Mouse (Mus musculus) heart, postnatal 10 days (tissue): ENCODE data around the gene Pdlim1. TPM values are rescaled to one million over a fixed set of nuclear protein-coding genes. Genes with fewer than 3 reads are reported as not detected.

Experiments used
- DNase-seq, 2 experiments: peaks; one replicate each; pipeline ENCODE4 v3.0.0; 2021
- intact Hi-C: fragments of 180-260 bp; cut with DNase I; formaldehyde crosslinking; loops from one replicate; pipeline ENCODE4 v1.15.1; 2025
- total RNA-seq, 2 experiments: library from RNA; stranded (reverse); gene quantifications; 2 replicates each; pipeline ENCODE4 v1.2.3; 2021

The Pdlim1 gene
- total RNA-seq, 2 experiments from 2014 or later: 235 to 249 TPM

DNA sequence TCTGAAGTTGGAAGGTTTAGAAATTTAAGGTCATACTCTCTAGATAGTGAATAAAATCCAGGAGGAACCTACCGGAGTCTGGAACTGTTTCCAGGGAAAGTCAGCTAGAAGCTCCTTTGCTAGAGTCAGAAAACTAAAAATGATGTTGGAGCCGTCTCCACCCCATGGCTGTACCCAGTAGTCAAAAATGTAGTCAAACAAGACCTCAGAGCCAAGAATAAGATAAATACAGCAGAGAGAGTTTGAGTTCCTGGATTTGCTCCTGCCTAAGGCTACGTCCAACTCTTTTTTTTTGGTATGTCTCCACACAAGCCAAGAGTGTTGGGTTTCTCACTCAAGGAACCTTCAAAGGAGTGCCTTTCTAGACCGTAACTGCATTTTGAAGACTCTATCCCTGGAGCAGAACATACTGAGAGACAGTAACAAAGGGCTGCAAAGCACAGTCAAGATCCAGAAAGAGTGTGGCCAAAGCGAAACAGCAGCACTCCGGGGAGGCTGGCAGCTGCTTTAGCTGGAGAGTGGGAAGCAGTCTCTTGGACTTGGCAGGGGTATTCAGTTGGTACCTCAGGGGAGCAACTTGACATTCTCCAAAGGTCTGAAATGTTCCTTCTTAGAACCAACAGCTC is 18.6 kb upstream of the Pdlim1 start:
- no peak for DNase-seq
- intact Hi-C loops: no loop called here

DNA sequence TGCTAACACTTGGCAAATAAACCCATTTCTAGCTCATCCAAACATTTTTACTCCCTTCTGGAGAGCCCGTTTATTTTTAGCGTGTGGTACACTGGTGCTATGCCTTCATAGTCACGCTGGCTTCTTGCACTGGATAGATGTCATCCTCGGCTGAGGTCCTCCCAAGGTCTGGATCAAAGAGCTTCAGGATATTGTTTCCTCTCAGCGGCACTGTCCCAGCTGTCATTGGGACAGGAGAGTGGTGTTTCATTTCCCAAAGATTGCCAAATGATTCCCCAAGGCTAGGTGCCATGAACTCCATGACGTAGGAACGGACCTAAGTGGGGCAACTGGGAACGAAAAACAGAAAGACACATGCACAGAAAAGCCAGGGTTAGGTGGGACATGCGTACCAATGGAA is 16.8 kb upstream of the Pdlim1 start:
- no peak for DNase-seq
- intact Hi-C loops: no loop called here

DNA sequence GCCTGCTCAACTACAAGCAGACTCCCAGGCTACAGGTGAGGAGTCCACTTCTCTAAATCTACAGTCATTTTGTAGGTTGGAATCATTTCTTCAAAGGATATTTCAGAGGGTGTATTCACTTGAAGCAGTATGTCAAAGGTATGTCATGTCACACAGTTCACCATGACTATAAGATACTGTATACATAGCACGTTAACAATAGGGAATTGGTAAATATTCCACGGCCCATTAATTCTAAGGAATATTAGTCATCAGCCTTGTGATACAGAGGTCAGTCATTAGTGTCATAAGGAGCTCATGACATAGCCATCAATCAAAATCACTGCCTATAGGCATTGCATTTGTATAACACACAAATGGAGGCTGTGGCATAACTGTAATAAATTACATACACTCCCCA is 13.1 kb upstream of the Pdlim1 start:
- no peak for DNase-seq
- intact Hi-C loops: no loop called here

DNA sequence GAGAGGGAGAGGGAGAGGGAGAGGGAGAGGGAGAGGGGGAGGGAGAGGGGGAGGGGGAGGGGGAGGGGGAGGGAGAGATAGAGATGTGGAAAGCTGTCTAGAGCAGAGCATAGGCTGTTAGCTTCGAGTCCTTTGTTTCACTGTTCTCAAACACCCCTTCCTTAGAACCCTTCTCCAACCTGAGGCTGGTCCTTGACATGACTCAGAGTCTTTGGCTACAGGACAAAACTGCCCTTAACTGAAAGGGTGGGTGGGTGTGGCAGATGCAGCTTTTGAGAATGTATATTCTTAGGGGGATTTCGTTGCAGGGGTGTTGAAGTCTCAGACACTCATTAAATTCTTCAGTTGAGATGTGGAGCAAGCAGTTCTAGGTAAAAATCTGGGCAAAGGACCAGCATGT is 11.8 kb upstream of the Pdlim1 start:
- no peak for DNase-seq

DNA sequence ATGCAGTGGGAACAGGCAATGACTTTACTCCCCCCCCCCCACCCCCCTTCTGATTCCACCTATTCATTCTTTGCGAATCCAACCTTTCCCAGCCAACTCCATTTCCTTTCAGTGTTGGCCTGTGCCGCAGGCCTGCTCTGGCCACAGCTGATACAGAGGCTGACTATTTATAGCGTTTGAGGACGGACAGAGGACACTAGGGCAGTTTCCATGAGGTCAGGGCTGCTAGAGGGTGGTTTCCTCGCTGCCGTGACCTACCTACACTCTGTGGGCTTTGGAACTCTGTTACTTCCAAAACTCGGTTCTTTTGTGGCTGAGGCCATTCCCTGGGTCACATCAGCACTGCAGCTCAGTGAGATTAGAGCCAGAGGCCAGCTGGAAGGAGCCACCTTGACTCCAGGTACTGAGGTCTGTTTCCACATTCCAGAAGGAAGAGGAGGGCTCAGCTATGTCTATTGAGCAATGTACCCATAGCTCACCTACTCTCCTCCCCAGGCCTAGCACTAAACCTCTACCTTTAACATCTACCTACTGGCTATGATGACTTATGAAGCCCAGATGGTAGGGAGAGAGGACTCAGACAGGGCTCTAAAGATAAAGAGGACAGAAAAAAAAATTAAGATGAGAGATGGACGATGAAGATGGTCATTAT is 6.9 kb upstream of the Pdlim1 start:
- peak; percentile 70 to 78 for DNase-seq
- intact Hi-C loops: no loop called here

More for the DNA sequence above, 11.8 kb upstream of the Pdlim1 start:
- intact Hi-C loops: no loop called here

DNA sequence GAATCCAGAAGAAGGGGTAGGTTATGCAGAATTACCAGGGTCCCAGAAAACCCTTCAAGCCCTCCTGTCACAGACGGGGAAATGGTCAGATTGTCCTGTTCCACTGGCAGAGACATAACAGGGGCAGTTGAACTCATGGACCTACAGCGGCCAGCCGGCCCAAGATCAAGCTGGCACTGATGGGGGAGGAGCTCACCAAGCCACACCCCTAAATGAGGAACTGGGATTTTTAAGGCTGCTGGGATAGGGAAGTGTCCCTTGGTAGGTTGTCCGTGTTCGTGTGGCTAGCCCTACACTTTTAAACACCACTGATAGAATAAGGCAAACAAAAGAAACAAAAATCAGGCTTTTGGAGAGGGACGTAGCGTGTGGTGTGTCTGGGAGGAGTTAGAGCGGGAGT is 5.9 kb upstream of the Pdlim1 start:
- no peak for DNase-seq
- intact Hi-C loops: no loop called here

DNA sequence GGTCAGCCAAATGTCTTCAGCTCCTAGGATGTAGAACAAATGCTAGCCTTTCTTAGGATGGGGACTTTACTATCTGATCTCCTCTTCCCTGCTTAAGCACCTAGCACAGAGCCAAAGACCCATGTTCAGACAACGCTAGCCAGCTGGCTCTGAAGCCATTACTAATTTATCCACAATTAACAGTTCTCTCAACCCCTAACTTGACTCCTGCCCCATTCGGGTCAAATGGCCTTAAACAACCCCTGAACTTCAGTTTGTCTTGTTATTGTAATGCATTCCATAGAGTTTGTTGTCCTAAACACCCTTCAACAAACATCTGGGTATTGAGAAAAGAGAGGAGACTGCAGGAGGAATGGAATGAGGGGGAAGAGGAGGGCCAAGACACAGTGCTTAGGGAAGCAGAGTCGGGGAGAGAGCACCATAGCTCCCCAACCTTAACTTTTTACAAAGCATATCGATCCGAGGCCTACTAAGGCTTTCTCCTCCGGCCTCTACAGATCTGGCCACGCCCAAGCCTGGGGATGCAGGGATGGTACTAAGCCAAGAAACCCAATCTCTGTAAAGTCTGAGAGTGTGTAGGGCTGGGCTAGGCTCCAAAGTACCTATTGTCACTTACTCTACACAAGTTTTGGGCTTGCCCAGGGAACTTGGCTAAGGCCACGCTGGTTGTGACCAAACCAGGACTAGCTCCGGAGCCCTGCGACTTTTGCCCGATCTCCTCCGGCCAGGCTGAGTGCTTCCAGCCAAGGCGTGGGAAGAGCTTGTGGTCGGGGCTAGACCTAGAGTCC is 4.0 kb upstream of the Pdlim1 start:
- intact Hi-C loops: no loop called here
- no peak for DNase-seq

DNA sequence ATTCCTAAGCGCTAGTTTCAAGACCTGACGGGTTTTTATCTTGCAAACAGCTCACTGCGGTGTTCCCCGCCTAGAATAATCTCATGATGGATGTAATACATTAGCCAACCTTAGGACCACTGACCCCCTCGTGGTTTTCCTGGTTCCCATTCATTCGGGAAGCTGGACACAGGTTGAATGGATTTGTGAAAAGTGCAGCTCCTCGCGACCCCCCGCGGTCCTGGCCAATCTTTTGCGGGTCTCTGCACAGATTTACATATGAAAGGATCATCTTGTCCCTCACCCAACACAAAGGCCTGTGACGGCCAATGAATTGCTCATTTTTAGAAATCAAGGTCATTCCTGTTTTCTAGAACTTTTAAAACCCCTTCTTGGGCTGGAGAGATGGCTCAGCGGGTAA is 1.0 kb upstream of the Pdlim1 start:
- intact Hi-C loops: no loop called here

DNA sequence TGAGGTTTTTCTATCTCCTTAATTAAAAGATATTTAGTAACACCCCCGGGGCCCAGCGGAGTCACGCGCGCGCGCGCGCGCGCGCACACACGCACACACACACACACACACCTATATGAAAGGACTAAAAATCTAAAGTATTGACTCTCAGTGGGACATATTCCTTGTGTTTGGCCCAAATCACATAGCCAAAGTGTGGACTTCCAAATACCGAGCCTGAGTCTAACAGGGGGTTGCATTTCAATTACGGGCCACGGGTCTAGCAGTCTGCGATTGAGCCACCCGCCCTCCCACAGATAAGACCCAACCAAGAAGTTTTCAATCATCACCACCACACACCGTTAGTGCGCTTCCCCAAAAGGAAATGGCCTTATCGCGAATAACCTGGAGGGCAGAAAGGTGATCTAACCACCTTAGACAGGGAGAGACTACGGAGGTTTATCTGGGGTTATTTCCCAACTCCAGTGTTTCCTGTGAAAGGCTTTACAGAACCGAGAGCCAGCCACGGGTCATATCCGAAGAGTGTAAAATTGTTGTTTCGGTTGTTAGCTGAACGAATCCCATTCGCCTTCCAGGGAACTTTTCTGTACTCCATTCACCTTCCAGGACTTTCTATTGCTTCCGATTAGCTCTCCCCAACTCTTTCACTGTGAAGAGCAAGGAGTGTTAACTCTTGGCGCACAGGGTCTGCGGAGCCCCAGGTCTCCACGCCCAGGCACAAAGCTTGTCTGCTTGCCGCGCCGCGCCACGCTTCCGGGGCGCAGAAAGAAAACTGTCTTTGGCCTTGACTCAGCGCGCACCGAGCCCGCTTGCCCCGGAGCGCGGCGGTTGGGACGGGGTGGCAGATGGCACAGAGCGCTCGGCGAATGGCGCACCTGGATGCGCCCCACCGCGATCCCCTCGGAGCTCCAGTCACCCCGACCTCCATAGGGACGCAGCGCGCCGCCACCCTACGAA is 1.0 kb downstream of the Pdlim1 start:
- intact Hi-C loops: loop anchor here (2.0 kb wide), 1 partner anchor 16 kb away; no protein-coding TSS in a partner anchor
- DNase-seq: peak; percentile 62 to 64

More for the DNA sequence above, 1.0 kb upstream of the Pdlim1 start:
- DNase-seq: no peak

DNA sequence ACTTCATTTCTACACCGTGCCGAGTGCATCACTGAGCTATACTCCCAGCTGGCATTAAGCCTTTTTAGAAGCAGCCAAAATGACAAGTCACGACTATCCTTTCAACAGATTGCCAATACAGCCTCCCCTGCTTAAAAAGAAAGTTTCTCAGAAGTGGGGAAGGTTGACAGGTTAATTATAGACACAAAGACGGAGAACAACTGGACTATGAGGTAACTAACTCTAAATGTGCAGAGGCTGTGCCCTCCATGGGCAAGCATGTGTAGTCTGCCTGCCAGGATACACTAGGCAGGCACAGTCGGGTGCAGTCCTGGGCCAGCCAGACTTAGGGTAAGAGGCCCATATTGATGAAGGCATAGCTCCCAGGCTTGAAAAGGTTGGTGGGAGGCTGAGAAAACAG is 2.1 kb downstream of the Pdlim1 start:
- peak; percentile 47 to 56 for DNase-seq
- intact Hi-C loops: no loop called here

DNA sequence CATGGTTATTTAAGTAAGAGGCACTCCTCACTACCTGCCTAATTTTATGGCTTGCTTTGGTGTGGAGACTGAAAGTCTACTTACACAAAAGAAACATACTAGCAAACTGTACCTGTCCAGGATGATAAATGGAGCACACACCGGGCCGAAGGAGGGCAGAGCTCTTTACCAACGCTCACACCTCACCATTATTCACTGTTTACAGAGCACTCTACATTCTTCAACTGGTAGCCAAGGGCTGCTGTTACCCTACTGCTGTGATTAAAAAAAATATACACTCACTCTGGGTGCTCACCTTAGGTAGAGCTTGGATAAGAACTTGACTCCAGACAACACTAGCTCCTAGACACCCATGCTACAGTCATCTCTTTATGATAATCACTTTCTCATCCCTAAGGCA is 3.1 kb downstream of the Pdlim1 start:
- intact Hi-C loops: no loop called here
- no peak for DNase-seq

DNA sequence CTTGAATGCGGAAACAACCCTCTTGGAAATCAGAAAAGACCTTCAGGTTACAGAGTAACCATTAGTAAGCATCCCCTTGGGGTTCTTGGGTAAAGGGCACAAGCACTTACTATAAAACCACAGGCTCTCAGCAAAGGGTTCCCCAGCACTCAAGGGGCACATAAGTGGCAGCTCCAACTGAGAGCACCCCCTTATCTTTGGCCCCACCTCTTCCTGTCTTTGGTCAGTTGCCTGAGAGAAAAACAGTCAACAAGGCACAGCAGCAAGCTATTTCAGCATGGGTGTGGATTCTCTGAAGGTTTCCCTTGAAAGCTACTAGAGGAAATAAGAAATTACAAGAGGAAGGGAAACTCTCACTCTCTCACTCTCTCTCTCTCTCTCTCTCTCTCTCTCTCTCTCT is 4.3 kb downstream of the Pdlim1 start:
- DNase-seq: peak in 1 of 2 experiments; percentile 34
- intact Hi-C loops: no loop called here

DNA sequence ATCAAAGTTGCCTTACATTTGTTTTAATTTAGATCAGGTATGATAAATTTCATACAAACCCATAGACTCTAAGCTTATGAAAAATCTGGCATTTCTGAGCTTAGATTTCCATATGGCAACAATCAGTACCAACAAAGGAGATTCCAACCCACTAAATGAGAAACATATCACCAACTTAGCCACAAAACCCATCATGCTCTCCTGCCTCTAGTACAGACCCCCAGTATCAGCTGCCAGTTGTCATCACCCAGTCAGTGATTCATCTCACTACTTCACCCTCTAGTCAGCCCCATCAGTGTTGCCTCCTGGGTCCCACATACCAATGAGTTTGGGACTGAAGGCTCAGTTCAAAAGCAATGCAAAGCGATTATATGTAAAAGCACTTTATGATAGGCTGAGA is 12.2 kb downstream of the Pdlim1 start:
- intact Hi-C loops: loop anchor here (2.0 kb wide), 1 partner anchor 21 kb away; no protein-coding TSS in a partner anchor
- DNase-seq: no peak

DNA sequence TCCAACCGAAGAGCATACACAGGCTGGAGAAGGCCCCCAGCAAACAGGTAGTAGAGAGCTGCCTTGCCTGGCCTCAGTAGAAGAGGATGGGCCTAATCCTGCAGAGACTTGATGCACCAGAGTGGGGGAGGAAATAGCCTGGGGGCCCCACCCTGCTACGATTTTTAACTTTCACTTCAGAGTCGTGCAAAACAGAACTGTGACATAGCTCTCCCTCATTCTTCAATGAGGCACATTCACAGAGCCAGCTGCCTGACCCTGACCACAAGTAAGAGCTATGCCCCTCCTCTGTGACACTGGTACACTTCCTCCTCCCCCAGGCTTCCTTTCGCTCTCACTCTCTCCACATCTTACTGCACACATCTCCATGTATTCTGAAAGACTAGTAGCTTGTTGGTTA is 14.2 kb downstream of the Pdlim1 start:
- peak in 1 of 2 experiments; percentile 43 for DNase-seq
- intact Hi-C loops: no loop called here

DNA sequence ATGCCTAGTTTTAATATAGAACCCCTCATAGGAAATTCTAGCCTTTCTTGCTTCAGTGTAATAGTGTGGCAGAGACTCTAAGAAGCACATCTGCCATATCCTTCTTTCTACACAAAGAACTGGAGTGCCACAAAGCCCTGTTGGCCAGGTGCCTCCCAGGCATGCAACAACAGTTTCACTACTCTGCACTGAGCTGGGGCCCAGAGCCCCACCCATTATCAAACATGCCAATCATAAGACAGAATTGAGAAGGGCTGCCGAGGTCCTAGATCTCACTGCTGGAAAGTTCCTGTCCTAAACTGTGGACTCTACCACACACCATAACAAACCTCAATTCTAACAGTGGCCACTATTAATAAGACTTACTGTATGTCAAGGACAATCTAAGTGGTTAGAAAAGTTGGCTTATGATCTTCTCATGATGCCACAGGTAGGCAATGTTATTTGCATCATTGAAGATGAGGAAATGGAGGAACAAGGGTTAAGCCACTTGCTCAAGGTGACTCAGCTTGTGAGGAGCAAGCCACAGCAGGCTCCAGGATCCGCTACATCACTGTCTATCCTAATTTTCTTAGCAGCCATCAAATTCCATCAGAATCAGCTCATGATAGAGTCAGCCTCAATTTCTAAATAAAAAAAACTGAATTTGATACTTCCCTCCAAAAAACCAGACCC is 15.1 kb downstream of the Pdlim1 start:
- DNase-seq: peak in 1 of 2 experiments; percentile 19
- intact Hi-C loops: no loop called here

DNA sequence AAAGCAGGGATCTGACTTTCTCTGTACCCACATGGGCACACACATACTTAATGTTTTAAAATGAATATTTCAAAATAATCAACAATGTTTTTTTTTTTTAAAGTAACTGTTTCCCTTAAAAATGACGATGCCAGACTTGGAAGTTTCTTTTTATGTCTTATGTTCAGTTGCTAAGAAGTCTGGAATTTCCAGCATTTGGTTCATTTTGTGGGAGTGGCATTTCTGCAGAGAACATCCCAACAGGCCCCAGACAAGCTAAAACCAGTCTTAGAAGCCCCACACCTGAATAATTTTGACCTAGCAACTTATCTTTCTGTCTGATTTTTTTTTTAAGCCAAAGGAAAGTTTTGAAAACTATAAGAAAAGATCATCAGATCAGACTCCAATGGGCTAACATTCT is 16.1 kb downstream of the Pdlim1 start:
- DNase-seq: no peak
- intact Hi-C loops: loop anchor here (2.0 kb wide), 1 partner anchor 15 kb away; the partner anchor contains the start of gene Pdlim1

DNA sequence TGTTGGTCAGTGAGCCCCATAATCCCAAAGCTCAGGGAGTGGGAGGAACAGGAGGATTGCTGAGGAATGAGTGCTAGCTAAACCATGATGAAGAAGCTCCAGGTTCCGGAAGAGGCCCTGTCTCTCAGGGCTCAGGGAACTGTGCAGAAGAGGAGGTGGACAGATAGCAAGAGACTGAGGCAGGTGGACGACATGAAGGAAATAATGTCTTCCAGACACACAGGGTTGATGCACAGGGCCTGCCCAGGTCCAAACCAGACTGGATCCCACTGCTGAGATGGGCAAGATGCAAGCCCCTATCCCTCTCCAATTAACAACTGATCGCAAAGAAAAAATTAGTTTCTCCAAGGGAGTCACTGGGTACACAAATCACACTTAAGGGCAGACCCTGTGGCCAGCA is 16.9 kb downstream of the Pdlim1 start:
- intact Hi-C loops: loop anchor here (2.0 to 5.0 kb wide), 3 partner anchors 16 to 78 kb away; partner anchors contain the start of gene Pdlim1
- no peak for DNase-seq

DNA sequence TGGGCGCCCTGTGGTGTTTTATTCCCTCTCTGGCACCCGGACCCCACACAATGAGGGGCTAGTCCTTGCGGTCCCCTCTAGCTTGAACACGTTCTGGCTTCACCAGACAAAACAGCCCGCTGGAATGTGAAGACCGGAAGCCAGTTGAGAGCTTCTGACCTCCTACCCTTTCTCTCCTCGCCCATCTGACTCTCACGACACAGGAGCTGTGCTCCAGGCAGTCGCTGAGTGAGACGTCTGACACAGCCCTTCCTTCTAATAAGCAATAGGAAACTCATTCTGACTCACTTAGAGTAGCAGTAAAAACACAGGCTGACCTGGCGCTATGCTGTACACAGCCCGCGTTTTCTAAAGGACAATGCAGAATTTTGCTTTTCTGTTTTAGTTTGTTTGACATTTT is 17.9 kb downstream of the Pdlim1 start:
- intact Hi-C loops: loop anchor here (2.0 to 5.0 kb wide), 3 partner anchors 17 to 79 kb away; partner anchors contain the start of gene Pdlim1
- DNase-seq: peak in 1 of 2 experiments; percentile 35

DNA sequence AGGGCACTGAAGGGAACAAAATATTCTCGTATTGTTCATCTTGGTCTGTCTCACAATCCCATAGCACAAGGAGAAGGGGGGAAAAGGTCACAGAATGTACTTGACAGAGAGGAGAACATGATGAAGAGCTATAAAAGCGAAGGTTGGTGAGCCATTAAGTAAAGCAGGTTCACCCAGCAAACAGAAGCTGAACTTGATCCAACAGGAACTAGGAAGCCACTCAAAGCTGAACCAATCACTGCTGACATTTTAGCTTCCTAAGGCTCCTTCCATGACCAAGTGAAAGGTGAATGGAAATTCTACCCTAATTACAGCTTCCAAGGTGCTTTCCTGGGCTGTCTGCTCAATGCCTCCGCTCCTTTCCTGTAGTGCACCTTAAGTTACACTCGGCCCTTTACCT is 20.5 kb downstream of the Pdlim1 start:
- intact Hi-C loops: loop anchor here (5.0 kb wide), 2 partner anchors 56 to 81 kb away; no protein-coding TSS in a partner anchor
- DNase-seq: no peak

DNA sequence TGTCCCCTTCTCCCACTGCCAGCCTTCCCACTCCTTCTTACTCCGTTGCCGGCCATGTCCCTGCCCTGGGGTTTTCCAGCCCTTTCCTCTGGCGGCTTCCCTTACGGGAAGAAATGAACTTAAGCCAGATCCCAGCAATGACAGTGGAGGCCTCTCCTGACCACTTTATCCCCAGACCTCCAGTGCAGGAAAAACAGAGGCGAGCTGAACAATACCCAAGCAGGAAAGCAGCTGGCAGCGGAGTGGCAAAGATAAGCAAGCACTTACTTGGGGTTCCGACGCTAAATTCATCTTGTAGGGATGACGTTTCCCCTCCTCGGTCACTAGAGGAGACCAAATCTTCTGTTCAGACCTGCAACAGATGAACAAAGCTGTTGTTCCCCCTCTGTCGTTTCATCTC is 22.3 kb downstream of the Pdlim1 start:
- peak; percentile 38 to 43 for DNase-seq
- intact Hi-C loops: no loop called here
